Mouse (Mus musculus): Measurements from ENCODE around the gene Kcnh4. TPM values are rescaled to one million over a fixed set of nuclear protein-coding genes. Genes with fewer than 3 reads are reported as not detected.
A peak's percentile ranks its signal among the peaks of the same experiment; 100 is the strongest.

Kcnh4 gene
- polyA plus RNA-seq, 1 experiment = not detected

DNA sequence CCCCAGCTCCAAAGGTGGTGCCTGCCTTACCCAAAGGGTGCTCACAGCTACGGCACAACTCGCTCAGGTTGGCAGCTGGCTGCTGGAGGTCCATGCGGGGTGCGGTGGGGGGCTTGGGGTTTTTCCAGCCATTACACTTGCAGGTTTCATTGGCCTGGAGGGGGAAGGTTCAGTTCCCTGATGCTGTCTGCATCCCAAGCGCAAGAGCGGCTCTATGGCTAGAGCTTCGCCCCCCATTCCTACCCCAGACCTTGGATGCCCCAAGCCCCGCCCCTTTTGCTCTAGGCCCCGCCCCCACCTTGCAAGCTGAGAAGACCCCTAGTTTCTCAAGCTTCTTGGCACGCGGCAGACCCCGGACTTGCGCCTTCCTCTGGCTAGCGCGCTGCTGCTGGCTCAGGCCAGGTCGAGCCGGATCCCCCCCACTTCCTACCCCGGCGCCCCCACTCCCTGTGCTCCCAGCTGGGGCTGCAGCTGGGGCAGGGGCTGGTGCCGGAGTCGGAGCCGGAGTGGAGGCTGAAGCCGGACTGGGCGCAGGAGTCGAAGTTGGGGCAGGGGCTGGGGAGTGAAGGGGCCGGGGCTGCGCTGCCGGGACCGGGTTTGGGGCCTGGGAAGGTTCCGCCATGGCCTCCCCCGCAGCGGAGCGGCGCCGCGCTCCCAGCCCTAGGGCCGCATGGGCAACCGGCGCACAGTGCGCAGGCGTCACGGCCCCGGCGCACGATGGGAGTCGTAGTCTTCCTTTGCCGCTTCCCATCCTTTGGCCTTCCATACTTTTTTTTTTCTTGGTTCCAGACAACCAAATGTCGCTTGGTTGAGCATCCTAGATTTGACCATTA is 47.7 kb downstream of the Kcnh4 start, which contains the start of gene Kat2a:
Gene Kat2a (minus strand): TSS at position 683 of the 833 bp plus-strand sequence.
- Histone ChIP-seq H3K9me3 (ENCODE audit: control insufficient read depth, low read length) (no peaks in the 10 kb centered on the region), H3K4me3 (replicated peaks) (peak within 1 kb of the TSS; percentile 75), H3K4me1 (ENCODE audit: control insufficient read depth) (peaks cover 50% of the 10 kb centered on the region), H3K27me3 (ENCODE audit: control insufficient read depth) (no peaks in the 10 kb centered on the region), H3K36me3 (ENCODE audit: control insufficient read depth) (peaks cover 73% of the 10 kb centered on the region)
- TF ChIP-seq TAL1 (IDR thresholded peaks at IDR 0.05; ENCODE audit: low read length) = no peak

DNA sequence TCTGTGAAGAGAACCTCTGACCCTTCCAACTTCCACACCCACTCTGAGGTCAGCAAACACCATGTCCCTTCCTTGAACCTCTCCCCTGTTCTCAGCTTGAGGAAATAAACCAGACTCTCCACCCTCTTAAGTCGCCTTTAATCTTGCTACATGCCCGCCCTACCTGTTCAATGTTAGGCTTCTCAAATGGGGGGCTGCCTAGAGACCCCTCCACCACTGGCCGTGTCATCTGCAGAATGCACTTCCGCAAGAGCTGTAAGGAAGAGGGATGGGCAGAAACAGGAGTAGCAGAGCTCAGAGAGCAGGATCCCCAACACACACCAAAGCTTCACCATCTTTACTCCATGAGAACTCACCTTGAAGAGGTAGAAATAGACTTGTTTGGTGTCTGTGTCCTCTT is 48.8 kb downstream of the Kcnh4 start:
- H3K36me3 ChIP-seq (ENCODE audit: control insufficient read depth) = peaks cover 72% of the 10 kb centered on the region
- H3K9me3 ChIP-seq (ENCODE audit: control insufficient read depth, low read length) = no peaks in the 10 kb centered on the region
- H3K27me3 ChIP-seq (ENCODE audit: control insufficient read depth) = no peaks in the 10 kb centered on the region
- TF ChIP-seq GATA1 (IDR thresholded peaks at IDR 0.05; ENCODE audit: low read length) (no peak), TAL1 (IDR thresholded peaks at IDR 0.05; ENCODE audit: low read length) (no peak)
- peaks cover 50% of the 10 kb centered on the region for H3K4me1 ChIP-seq (ENCODE audit: control insufficient read depth)
- no peak overlapping the region for H3K4me3 ChIP-seq (replicated peaks)

DNA sequence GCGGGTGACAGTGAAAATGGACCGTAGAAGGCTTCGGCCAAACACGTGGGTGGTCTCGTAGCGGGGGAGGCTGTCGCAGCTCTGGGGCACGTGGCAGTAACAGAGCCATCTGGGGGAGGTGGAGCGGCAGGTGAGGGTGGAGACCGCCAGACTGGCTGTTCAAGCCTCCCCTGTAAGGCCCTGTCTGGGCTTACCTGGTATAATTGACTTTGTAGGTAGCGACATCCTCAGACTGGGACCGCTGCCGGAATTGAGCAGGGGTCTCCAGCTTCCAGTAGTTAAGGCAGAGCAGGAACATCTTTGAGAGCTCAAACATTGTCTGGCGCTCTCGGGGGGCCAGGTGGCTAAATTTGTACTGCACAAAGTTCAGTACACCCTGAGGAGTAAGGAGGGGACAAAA is 49.2 kb downstream of the Kcnh4 start:
- no peaks in the 10 kb centered on the region for H3K27me3 ChIP-seq (ENCODE audit: control insufficient read depth)
- H3K4me3 ChIP-seq (replicated peaks) = no peak overlapping the region
- peaks cover 50% of the 10 kb centered on the region for H3K4me1 ChIP-seq (ENCODE audit: control insufficient read depth)
- TF ChIP-seq GATA1 (IDR thresholded peaks at IDR 0.05; ENCODE audit: low read length) = no peak
- TF ChIP-seq TAL1 (IDR thresholded peaks at IDR 0.05; ENCODE audit: low read length) = no peak
- no peaks in the 10 kb centered on the region for H3K9me3 ChIP-seq (ENCODE audit: control insufficient read depth, low read length)
- H3K36me3 ChIP-seq (ENCODE audit: control insufficient read depth) = peaks cover 72% of the 10 kb centered on the region

DNA sequence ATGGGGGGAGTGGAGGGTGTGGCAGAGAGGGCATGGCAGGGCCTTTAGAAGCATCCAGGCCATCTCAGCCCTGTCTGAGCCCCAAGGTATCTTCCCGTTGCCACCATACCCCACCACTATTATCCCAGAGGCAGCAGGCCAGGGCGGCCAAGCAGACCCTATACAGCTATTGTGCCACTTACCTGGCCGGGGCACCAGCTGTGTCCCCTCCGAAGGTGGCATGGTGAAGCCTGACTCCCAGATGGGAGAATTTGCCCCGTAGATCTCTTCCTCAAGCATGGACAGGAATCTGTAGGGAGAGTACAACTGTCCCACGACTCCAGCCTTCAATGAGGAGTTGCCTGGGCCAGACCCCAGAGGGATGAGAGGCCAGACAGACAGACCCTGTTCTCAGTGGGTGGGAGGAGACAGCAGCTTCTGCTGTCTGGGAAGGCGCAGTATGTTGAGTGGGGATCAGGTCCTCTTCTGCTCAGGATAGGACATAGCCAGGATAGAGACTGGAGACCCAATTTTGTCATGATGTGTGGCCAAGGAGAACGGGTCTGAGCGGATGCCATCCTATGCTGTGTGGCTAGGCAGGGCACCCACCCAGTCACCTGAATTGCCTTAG is 50.4 kb downstream of the Kcnh4 start:
- H3K27me3 ChIP-seq (ENCODE audit: control insufficient read depth) = no peaks in the 10 kb centered on the region
- TF ChIP-seq GATA1 (IDR thresholded peaks at IDR 0.05; ENCODE audit: low read length) (no peak), TAL1 (IDR thresholded peaks at IDR 0.05; ENCODE audit: low read length) (no peak)
- no peaks in the 10 kb centered on the region for H3K9me3 ChIP-seq (ENCODE audit: control insufficient read depth, low read length)
- H3K36me3 ChIP-seq (ENCODE audit: control insufficient read depth) = peaks cover 69% of the 10 kb centered on the region
- H3K4me3 ChIP-seq (replicated peaks) = no peak overlapping the region
- peaks cover 40% of the 10 kb centered on the region for H3K4me1 ChIP-seq (ENCODE audit: control insufficient read depth)

DNA sequence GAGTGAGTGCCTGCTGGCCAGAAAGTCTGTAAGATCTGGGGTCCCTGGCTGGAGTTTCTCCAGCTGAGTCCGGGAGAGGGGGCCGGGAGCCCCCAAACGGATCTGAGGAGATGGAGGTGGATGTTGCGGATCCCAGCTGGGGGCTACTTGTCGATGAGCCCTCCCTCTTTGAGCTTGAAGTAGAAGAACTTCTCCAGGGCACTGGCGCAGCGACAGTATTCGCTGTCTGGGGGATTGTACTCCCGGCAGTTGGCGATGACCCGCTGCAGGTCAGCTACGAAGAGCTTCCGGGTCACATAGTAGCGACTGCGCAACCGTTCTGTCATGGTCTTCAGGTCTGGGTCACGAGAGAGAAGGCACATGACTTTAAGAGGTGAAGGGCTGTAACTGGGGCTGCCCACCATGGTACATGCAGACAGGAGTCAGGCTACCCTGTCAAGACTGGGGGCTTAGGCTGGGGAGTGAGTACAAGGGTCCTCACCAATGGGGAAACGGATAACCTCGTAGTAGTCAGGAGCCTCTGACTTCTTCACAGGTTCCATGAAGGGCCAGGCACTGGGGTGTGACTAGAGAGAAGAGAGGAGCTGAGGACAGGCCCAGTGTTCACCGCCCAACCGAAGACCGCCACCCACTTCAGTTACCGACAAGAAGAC is 54.5 kb downstream of the Kcnh4 start:
- H3K4me1 ChIP-seq (ENCODE audit: control insufficient read depth) = peaks cover 30% of the 10 kb centered on the region
- no peak overlapping the region for H3K4me3 ChIP-seq (replicated peaks)
- TF ChIP-seq TAL1 (IDR thresholded peaks at IDR 0.05; ENCODE audit: low read length) (no peak), GATA1 (IDR thresholded peaks at IDR 0.05; ENCODE audit: low read length) (no peak)
- H3K36me3 ChIP-seq (ENCODE audit: control insufficient read depth) = peaks cover 51% of the 10 kb centered on the region
- no peaks in the 10 kb centered on the region for H3K27me3 ChIP-seq (ENCODE audit: control insufficient read depth)
- no peaks in the 10 kb centered on the region for H3K9me3 ChIP-seq (ENCODE audit: control insufficient read depth, low read length)

DNA sequence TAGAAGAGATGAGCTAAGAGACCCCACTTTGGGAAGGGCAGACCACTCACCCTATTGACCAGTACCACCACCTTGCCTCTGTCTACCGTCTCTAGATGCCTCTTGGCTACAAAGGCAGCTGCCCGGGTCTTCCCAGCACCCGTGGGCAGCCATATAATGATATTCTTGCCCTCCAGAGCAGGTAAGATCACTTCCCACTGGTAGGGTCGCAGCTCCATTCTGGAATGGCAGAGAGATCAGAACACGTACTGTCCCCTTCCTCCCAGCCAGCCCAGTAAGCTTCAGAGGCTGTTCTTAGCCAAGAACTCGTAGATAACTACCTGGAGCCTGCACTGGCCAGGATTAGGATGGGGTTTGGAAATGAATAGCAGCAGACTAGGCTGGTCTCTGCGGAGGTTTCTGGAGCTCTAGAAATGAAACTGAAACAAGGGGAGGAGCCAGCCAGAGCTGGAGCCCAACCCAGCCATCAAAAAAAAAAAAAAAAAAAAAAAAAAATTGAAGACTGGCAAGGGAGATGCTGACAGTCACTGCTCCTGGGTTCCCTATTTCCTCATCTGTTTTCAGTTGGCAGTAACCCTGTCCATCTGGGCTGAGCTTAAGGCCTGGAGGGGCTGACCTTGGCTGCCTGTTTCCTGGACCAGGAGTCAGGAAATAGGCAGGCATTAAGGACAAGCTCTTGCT is 55.8 kb downstream of the Kcnh4 start, which contains the start of gene Dhx58:
Gene Dhx58 (minus strand): TSS at position 421 of the 681 bp plus-strand sequence.
- no peak for TF ChIP-seq GATA1 (IDR thresholded peaks at IDR 0.05; ENCODE audit: low read length)
- TF ChIP-seq TAL1 (IDR thresholded peaks at IDR 0.05; ENCODE audit: low read length) = no peak
- Histone ChIP-seq H3K27me3 (ENCODE audit: control insufficient read depth) (no peaks in the 10 kb centered on the region), H3K36me3 (ENCODE audit: control insufficient read depth) (peaks cover 40% of the 10 kb centered on the region), H3K4me3 (replicated peaks) (peak within 1 kb of the TSS; percentile 31), H3K9me3 (ENCODE audit: control insufficient read depth, low read length) (no peaks in the 10 kb centered on the region), H3K4me1 (ENCODE audit: control insufficient read depth) (peaks cover 30% of the 10 kb centered on the region)

DNA sequence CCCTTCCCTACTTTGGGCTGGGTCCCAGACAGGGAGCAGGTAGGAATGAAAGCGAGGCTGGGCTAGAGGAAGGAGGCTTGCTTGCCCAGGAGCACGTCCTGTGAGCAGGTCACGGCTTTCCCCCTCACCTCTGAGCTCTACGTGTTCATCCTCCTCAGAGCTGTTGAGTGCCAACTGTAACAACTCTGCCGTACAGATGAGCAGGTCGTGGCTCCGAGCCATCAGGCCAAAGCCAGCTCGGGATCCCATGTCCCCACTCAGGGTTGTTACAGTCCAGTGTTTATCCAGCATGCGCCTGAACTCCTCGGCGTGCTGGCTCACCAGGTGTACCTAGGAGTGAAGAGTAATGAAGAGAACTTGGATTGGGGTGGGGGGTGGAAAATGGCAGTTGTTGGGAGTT is 56.4 kb downstream of the Kcnh4 start:
- Histone ChIP-seq H3K4me3 (replicated peaks) (no peak overlapping the region), H3K4me1 (ENCODE audit: control insufficient read depth) (peaks cover 30% of the 10 kb centered on the region), H3K36me3 (ENCODE audit: control insufficient read depth) (peaks cover 34% of the 10 kb centered on the region), H3K9me3 (ENCODE audit: control insufficient read depth, low read length) (no peaks in the 10 kb centered on the region), H3K27me3 (ENCODE audit: control insufficient read depth) (no peaks in the 10 kb centered on the region)
- no peak for TF ChIP-seq TAL1 (IDR thresholded peaks at IDR 0.05; ENCODE audit: low read length)
- TF ChIP-seq GATA1 (IDR thresholded peaks at IDR 0.05; ENCODE audit: low read length) = no peak

DNA sequence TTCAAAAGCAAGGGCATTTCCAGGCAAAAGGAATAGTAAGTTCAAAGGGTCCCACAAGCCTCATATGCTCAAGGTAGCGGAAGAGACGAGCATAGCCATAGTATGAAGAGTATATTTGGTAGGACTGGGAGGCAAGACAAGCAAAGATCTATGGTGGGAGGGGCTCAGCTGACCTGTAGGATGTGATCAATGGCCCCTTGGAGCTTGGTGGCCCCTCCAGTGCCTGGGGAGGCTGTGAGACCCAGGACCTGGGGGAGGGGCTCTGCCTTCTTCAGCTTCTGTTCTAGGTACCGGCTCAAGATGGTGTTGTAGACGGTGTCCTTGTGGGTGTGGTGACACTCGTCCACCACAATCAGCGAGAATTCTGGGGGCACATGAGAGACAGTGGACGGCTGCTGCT is 56.8 kb downstream of the Kcnh4 start:
- TF ChIP-seq GATA1 (IDR thresholded peaks at IDR 0.05; ENCODE audit: low read length) (no peak), TAL1 (IDR thresholded peaks at IDR 0.05; ENCODE audit: low read length) (no peak)
- Histone ChIP-seq H3K4me1 (ENCODE audit: control insufficient read depth) (peaks cover 30% of the 10 kb centered on the region), H3K9me3 (ENCODE audit: control insufficient read depth, low read length) (no peaks in the 10 kb centered on the region), H3K27me3 (ENCODE audit: control insufficient read depth) (no peaks in the 10 kb centered on the region), H3K36me3 (ENCODE audit: control insufficient read depth) (peaks cover 29% of the 10 kb centered on the region), H3K4me3 (replicated peaks) (peak overlapping the region; percentile 48)
